Mouse (Mus musculus): ENCODE measurements around the gene Prokr1. TPM values are rescaled to one million over a fixed set of nuclear protein-coding genes. Genes with fewer than 3 reads are reported as not detected.

The Prokr1 gene
- polyA plus RNA-seq, 1 experiment = 0.83 TPM

GRCm38 (mm10) chr6:87532953-87533710 lies 57.4 kb downstream of the Prokr1 start, which contains the start of gene Arhgap25:
TSS of gene Arhgap25 (minus strand) at chr6:87533259.
- peaks cover 2% of the 10 kb centered on the region; the same call in 1 of the 2 replicates for H3K4me1 ChIP-seq (ENCODE audit: control insufficient read depth, insufficient read depth, low read length)
- peak within 1 kb of the TSS; percentile 54 for H3K4me3 ChIP-seq (replicated peaks; ENCODE audit: extremely low read depth, low read depth, low read length)
- DNase-seq = no peak
- WGBS = 43% methylated on average over 14 of the region's 14 CpGs
- no peak for TF ChIP-seq POLR2A (IDR thresholded peaks at IDR 0.05; ENCODE audit: borderline replicate concordance, extremely low read depth, low read depth, low read length)
- TF ChIP-seq CTCF (IDR thresholded peaks at IDR 0.05; ENCODE audit: insufficient read depth, low read length) = no peak

DNA sequence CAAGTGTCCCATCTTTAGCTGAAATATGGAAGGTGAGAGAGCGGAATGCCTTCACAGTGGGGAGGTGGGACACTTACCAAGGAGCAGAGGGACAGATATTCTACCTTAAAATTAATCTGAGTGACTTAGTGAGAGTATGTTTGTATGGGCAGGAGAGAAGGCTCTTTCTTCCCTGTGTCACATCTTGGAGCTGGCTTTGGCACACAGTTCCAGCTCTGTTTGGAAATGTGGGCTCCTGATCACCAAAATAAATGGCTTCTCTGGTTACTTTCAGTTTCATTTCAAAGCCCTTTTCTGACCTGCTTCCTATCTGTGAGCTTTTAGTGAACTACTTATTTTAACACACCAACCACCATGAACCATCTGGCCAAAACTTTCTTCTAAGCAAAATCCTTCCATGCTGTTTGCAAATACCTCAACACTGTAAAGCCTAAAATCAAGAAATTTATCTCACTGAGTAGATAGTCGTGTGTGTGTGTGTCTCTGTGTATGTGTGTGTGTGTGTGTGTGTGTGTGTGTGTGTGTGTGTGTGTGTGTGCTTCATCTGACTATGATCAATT lies 59.0 kb downstream of the Prokr1 start:
- Histone ChIP-seq H3K4me1 (ENCODE audit: control insufficient read depth, insufficient read depth, low read length) (peaks cover 2% of the 10 kb centered on the region; the same call in 1 of the 2 replicates), H3K4me3 (replicated peaks; ENCODE audit: extremely low read depth, low read depth, low read length) (no peak overlapping the region)
- TF ChIP-seq CTCF (IDR thresholded peaks at IDR 0.05; ENCODE audit: insufficient read depth, low read length) (no peak), POLR2A (IDR thresholded peaks at IDR 0.05; ENCODE audit: borderline replicate concordance, extremely low read depth, low read depth, low read length) (no peak)
- WGBS = 79% methylated on average over 2 of the region's 2 CpGs
- DNase-seq = no peak

- H3K4me3 ChIP-seq (replicated peaks; ENCODE audit: extremely low read depth, low read depth, low read length) = no peak overlapping the region
- WGBS = 66% methylated on average over 2 of the region's 2 CpGs
- no peak for DNase-seq
- TF ChIP-seq POLR2A (IDR thresholded peaks at IDR 0.05; ENCODE audit: borderline replicate concordance, extremely low read depth, low read depth, low read length) = no peak
- TF ChIP-seq CTCF (IDR thresholded peaks at IDR 0.05; ENCODE audit: insufficient read depth, low read length) = no peak
- no peaks in the 10 kb centered on the region; the same call in 1 of the 2 replicates for H3K4me1 ChIP-seq (ENCODE audit: control insufficient read depth, insufficient read depth, low read length)
Observed at GRCm38 (mm10) chr6:87530386-87530785, 60.2 kb downstream of the Prokr1 start.

Other genes with a start within 250 kb of the Prokr1 start
- not detected in 2 replicates for gene Gkn1, start 239.8 kb downstream of the Prokr1 start, polyA plus RNA-seq (2012; rRNA removed)
- 0.21 TPM in 1 of 2 replicates, not detected in the other for gene Gkn2, start 217.4 kb downstream of the Prokr1 start, polyA plus RNA-seq (2012; rRNA removed)
- gene Gkn3, start 201.8 kb downstream of the Prokr1 start, polyA plus RNA-seq (2012; rRNA removed) = 3.2 and 11.7 TPM in 2 replicates
- not detected in 2 replicates for gene Bmp10, start 161.7 kb downstream of the Prokr1 start, polyA plus RNA-seq (2012; rRNA removed)
- 4.5 and 6.6 TPM in 2 replicates for gene Arhgap25, start 57.5 kb downstream of the Prokr1 start, polyA plus RNA-seq (2012; rRNA removed)
- 2.4 and 3.6 TPM in 2 replicates for gene Aplf, start 81.5 kb upstream of the Prokr1 start, polyA plus RNA-seq (2012; rRNA removed)
- 14.5 and 16.3 TPM in 2 replicates for gene Efcc1, start 140.1 kb upstream of the Prokr1 start, polyA plus RNA-seq (2012; rRNA removed)
- 13.1 and 14.9 TPM in 2 replicates for gene Gp9, start 187.3 kb upstream of the Prokr1 start, polyA plus RNA-seq (2012; rRNA removed)
- gene Rab43, start 221.4 kb upstream of the Prokr1 start, polyA plus RNA-seq (2012; rRNA removed) = 43.0 and 46.2 TPM in 2 replicates
- 0.47 and 0.68 TPM in 2 replicates for gene Gm45140, start 245.1 kb upstream of the Prokr1 start, polyA plus RNA-seq (2012; rRNA removed)
- gene Isy1, start 248.1 kb upstream of the Prokr1 start, polyA plus RNA-seq (2012; rRNA removed) = 21.2 and 21.4 TPM in 2 replicates